Mouse (Mus musculus) layer of hippocampus, postnatal 25 days (tissue): Measurements from ENCODE around the gene Nr1h3. TPM values are rescaled to one million over a fixed set of nuclear protein-coding genes. Genes with fewer than 3 reads are reported as not detected.
"Not testable (repeated sequence)": the region's sequence is repeated elsewhere in the genome, so short reads cannot be mapped to it uniquely, and the experiment has no call there.

Experiments used
- DNase-seq, 2 experiments: peaks; one replicate each; pipeline ENCODE4 v3.0.0; 2022; ENCODE audit warnings: mixed read lengths in 2 of 2, low spot score in 1 of 2; ENCODE audit errors: extremely low spot score in 1 of 2
- total RNA-seq, 2 experiments: library from RNA; stranded (reverse); gene quantifications; 2 replicates each; pipeline ENCODE4 v1.2.3; 2021

Nr1h3 gene
- total RNA-seq, result 1 to 10 TPM; 3.9 to 5.4 TPM

DNA sequence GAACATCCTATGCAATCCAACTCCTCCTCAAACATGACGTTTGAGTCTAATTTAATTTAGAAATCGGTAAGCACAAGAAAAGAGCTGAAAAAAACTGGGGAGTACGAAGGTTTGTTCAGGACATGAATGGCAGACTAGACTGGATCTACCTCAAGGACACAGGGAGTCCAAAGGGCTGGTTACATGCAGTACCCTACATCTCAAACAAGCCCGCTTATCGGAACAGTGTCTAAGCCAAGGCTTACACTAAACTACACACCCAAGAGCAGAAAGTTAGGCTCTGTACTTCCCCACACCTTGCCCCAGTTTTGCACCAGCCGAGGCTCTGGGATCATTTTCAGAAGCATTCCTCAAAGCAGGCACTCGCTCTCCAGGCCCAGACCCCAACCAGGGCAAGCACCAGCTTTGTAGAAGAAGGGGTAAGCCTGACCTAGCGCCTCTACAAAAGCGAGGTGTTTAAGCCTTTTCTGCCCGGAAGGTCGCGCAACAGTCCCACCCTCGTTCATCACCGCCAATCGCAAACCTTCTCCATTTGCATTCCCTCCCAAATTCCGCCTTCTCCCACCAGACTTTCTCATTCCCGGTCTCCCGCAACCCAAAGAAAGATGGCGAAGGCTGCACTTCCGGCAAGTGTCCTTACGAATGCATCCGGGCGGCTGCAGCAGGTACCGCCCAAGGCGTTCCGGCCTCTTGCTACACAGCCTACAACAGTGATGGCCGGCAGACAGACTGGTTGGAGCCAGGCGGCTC is at the start of gene Nr1h3, which contains the start of gene Acp2:
Gene Nr1h3, minus strand, starts transcription at position 613 of the 750 bp plus-strand sequence.
Gene Acp2, plus strand, starts transcription at position 664 of the 750 bp plus-strand sequence.
- peak; percentile 89 to 98 for DNase-seq

DNA sequence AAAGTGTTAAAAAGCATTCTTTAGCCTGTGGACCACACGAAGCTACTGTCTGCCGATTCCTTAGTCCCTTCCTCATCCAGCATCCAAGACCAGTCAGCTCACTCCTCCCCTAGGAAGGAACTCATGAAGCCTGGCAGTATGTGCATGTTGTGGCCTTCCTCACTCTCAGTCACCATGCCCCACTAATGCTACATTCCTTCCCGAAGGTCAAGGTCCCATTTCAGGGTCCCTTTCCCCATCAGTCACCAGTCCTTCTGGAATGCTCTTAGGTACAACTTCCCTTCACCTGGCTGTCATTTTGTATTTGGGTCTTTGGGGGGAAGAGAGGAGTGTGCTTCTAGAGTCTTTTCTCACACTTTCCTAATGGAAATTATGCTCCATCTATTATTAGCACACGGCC is 49.4 kb upstream of the Nr1h3 start:
- no peak for DNase-seq

DNA sequence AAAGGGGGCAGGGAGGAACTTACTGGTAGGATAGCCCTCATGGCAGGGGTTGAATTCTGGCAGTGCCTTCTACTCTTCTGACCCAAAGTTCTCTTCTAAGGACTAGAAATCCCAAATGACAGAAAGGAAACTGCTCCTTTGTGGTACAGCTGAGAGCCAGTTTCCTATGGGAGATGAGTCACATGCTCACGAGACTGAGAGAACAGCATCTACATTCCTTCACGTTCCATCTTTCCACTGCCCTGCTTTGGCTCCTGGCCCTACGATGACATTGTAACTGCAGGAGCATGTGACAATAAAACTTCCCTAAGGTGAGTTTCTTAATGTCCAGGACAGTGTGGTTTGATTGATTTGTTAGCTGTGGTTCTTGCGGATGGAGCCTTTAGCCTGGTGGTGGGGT is 45.7 kb upstream of the Nr1h3 start:
- no peak for DNase-seq

DNA sequence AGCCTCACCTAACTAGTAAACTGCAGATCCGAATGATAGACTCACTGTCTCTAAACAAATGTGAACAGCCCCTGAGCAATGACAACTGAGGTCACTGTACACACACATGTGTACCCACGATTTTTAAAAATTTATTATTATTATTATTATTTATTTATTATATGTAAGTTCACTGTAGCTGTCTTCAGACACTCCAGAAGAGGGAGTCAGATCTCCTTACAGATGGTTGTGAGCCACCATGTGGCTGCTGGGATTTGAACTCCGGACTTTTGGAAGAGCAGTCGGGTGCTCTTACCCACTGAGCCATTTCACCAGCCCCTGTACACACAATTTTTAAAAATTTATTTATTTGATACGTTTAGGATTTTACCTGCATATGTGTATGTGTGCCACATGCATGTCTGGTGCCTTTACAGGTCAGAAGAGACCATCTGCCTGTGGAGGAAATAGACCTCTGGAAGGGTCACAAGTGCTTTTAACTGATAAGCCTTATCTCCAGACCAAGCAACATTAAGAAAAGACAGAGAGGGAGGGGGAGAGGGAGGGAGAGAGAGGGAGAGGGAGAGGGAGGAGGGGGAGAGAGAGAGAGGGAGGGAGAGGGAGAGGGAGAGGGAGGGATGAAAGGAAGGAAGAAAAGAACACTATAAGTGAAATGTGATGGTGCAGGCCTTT is 42.1 kb upstream of the Nr1h3 start:
- DNase-seq, result no peak

DNA sequence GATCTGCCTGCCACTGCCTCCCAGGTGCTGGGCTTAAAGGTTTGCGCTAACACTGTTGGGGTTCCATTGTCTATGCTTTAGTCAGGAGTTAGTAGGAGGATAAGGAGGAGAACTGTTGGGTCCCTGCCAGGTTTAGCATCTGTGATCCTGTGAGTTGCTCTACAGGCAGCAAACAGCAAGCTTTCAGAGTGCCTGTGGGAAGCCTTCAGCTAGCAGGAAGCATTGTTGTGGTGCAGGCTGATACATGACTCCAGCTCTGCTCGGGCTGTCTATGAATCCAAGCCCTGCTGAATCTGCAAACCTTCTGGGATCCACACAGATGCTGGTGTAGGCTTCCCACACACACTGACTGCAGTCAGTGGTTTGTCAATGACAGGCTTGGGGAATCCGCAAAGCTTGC is 40.8 kb upstream of the Nr1h3 start:
- DNase-seq, result peak in 1 of 2 experiments; percentile 60

DNA sequence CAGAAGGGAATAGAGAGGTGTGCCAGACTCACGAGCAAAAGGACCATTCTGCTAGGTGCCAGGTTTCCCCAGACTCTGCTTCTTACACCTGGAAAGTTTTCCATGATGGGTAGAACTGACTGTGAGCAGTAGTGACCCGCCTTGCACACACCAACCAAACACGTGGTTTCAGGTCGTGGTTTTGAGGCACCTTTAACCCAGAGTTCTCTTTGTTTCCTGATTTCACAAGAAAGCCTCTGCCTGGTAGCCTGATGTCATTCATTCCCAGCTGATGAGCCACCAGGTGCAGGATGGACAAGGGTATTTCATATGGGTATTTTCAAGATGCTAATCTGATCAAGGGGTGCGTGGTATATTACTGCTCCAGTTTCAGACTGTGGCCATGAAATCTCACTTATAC is 39.9 kb upstream of the Nr1h3 start:
- DNase-seq, result no peak

DNA sequence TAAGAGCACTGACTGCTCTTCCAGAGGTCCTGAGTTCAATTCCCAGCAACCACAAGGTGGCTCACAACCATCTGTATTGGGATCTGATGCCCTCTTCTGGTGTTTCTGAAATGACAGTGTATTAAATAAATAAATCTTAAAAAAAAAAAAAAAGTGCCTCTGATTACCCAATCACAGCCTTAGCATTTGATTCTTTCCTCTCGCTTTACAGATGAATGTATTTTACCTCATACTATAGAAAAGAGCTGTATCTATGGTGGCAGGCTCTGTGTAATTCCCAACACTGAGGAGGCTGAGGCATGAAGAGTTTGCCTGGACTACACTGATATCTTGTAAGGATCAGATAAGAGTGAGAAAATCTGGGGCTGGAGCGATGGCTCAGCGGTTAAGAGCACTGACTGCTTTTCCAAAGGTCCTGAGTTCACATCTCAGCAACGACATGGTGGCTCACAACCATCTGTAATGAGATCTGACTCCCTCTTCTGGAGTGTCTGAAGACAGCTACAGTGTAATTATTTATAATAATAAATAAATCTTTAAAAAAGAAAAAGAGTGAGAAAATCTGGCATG is 35.0 kb upstream of the Nr1h3 start:
- not testable (repeated sequence) for DNase-seq

DNA sequence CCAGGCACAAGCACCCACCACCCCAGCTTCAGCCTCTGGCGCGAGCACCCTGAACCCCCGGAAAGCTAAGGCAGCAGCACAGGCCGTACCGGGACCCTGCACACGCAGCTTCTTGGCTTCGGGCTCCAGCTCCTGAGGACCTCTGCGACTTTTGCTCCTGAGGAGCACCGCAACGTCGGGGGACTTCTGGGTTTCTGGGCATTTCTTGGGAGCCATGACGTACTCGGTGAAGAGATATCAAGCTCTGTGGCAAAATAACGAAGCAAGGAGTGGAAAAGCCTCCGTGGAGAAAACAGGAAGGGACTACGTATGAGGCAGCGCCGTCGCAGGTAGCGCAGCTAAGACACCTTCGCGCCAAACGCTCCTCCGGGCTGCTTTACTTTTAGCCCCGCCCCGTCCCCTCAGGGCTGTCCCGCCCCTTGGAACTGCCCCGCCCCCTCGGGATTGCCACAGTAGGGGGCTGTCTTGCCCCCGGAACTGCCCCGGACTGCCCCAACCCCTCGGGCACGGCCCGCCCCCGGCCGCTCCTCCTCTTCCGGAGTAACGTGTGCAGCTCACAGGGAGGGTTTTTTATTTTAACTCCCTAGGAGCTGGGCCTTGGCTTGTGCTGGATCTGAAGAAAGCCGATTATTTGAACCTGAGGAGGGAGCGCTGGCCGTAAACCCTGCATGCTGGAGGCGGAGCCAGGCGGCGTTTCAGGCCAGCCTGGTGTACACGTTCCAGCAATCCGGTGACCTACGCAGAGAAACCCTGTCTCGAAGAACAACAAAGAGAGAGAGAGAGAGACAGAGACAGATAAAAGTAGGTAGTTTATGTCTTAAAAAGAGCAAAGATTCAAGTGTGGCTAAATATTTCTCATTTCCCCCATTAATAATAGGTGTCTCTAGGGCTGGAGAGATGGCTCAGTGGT is 34.2 kb upstream of the Nr1h3 start, which contains the start of gene Ddb2:
Gene Ddb2, minus strand, starts transcription at position 382 of the 910 bp plus-strand sequence.
- DNase-seq, result peak; percentile 76 to 80

DNA sequence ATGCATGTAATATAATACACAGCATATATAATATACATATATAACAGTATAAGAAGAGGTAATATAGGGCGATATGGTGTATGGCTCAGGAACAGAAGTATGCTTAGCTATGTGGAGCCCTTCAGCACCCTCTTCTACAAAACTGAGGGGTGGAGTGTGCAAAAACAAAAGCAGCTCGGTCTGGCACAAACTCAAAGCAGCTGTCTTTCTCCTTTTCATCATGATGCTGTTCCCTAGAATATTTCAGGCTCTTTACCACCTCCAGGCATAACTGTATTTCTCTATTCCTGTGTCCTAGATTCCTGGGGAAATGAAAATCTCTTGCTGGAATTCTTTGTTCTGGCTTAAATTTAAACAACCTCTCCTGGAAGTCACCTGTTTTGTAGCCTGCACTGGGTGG is 27.1 kb upstream of the Nr1h3 start:
- no peak for DNase-seq

DNA sequence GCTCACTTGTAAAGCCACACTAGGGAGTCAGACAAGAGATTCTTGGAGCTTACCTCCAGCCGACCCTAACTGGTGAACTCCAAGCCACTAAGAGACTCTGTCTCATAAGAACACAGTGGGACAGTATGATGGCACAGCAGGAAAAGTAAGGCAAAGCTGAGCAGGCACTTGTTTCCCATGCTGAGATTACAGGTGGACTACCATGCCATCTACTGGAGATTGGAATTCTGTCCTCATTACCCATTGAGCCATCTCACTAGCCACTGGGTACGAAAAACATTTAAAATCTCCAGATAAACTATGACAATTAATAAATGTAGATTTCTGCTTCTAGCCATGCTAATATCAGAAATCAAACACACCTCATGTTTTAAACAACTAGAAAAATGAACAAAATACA is 21.0 kb upstream of the Nr1h3 start:
- no peak for DNase-seq

DNA sequence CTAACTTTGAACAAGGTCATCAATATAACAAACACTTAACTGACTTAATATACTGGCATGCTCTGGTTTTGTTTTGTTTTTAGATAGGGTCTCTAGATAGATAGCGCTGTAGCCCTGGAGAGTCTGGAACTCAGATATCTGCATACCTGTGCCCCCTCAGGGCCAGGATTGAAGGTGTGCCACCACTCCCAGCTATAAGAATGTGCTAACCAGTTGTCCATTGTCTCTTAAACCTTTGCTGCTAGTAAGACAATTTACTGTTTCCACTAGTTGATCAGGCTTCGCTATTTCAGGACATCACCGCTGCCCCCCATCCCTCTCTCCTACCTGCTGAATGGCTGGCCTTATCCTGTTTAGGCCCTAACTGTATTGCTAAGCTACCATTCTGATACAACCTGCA is 17.9 kb upstream of the Nr1h3 start:
- DNase-seq, result no peak

DNA sequence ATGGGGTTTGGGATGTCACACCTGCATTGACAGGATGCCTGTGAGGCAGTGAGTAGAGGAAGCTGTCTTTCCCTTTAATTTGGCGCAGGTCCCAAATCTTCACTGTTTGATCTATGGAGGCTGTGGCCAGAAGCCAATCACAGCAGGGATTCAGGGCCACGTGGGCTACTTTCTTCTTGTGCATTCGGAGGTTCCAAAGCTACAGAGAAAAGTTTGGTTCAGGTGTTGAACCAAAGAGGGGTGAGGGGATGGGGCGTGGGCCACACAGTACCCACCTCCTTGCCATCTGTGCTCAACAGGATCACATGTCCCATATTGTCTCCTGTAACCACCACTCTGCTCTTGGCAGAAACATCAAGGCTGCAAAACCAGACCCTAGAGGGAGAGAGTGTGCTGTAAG is 14.4 kb upstream of the Nr1h3 start:
- no peak for DNase-seq

DNA sequence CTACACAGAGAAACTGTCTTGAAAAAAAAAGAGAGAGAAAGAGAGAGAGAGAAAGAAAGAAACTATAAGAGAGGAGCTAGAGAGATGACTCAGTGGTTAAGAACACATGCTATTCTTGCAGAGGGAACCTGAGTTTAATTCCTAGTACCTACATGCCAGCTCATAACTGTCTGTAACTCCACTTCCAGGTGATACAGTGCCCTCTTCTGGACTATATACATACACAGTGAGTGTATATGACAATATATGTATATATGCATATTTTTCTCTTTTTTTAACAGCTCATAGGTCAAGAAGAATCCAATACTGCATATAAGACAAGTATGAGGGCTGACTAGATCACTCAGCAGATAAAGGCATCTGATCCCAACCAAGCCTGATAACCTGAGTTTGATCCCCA is 10.7 kb upstream of the Nr1h3 start:
- no peak for DNase-seq

DNA sequence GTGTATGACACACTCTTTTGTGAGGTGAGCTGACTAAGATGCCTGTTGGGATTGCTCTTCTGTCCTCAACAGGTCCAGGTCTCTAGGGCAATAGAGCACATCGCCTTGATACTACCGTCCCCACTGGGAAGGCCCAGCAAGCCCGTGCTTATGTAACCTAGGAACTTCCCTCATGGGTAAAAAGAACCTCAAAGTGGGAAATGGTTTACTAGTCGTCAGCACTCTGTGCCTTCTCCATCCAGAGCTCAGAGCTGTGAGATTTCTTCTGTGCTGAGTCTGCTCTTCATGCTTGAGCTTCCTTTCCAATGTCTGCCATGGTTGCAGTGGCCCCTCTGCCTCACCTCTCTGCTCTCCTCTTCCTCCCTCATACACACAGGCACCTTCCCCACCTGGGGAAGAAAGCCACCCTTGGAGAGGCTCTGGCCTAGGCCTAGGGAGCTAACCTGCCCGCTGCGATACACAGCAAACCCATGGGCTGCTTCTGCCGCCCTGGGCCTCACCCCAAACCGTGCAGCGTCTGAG is 3.7 kb upstream of the Nr1h3 start:
- no peak for DNase-seq

DNA sequence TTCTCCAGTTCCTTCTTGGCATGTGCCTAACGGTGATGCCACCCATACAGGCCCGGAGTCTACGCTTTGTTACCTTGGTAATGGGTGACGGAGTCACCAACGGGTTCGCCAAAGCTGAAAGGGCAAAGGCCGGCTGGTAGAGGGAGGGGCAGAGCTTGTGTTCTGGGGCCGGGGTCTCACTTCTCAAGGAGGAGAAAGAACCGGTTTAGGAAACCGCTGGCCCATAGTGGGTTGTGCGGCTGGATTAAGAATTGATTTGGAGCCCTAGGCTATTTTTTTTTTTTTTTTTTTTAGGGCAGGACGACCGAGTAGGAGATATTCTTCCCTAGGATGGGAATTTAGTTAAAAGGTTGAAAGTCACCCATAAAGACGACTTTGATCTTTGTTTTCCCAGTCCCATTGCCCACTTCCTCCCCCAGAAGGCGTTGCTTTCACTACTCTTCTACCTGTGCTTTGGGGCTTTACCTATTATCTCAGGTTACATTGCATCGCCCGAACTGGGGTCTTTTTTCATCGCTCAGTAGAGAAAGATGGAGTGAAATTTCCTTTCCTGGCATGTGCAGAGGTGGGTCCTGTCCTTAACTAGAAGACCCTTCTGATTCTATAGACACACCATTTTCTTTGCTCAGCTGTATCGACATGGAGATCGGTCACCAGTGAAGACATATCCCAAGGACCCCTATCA is 480 bp upstream of the Nr1h3 start:
- DNase-seq, result no peak

DNA sequence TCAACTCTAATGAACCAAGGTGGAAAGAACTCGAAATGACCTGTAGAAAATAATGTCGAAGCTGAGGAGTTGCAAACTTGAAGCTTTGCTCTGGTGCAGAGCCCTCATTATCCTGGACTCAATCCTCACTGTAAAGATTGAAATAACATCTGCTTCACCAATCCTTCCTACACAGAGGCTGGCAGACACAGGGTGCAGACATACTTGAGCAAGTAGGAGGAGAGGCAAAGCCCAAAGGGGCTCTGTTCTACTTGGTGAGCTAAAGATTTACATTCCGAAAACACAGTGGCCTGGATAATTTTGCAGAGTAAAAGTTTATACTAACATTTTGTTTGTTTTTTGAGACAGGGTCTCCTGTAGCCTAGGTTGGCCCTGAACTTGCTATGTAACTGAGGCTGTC is 3.7 kb downstream of the Nr1h3 start:
- DNase-seq, result no peak

DNA sequence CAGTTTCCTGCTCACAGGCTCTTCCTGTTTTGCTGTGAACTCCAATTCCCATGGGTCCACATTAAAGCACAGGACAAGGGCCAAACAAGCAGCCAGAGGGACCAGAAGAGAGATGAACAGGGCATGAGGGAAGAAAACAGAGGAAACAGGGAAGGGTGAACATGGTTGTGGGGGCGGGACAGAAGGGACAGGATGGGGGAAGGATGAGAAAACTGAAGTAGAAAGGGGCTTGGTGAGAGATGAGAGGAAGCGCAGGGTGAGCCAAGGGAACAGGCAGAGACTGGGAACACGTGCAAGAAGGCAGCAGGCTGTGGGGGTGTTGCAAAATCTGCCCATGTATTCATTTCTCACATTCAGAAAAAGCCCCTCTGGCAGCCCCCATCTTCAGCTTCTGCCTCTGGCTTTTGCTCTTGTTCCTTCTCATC is 6.0 kb downstream of the Nr1h3 start:
- no peak for DNase-seq

DNA sequence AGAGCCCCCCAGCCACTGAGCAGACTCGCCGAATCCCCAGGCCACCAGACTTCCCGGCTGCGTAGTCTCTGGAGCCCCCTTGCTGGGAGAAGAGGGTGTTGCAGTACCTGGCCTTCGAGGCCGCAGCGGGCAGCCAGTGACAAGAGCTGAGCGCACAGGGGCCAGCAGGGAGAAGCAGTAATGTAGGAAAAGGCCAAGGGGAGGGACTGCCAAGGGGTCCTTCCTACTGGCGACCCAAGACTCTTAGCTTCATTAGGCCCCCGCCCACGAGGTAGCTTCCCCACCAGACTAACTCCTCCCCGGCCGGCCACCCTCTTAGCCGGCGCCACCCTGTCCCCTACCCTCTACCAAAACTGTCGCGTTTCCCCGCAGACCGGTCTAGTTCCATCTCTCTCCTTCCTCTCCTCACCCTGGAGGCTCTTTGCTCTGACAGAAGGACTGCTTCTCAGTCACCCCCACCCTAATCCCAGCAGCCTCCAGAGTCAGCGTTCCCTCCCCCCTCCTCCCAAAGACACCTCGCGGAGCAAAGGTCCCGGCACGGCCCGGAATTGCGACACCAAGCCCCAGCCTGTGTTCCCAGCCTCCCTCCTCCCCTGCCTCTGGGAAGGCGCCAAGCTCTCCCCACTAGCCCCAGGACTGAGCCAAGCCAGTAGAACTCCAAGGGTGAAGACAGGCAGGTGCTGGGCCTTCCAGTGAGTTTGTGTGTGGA is 7.9 kb downstream of the Nr1h3 start:
- DNase-seq, result no peak

DNA sequence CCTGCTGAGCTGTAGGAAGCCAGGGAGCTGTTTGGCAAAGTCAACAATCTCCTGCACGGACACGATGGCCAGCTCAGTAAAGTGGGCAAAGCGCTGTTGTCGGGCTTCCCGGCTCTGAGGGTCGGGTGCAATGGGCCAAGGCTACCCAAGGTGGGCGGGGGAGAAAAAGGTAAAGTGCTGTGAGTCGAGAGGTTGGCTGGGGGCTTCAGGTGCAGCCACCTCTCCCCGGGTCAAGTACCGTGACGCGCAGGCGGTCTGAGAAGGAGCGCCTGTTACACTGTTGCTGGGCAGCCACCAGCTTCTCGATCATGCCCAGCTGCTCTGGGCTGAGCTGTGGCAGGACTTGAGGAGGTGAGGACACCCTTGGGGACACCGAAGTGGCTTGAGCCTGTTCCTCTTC is 12.1 kb downstream of the Nr1h3 start:
- no peak for DNase-seq
